Mouse (Mus musculus) embryonic facial prominence, embryonic 12.5 days (tissue): ENCODE measurements around the gene Fam89a. TPM values are rescaled to one million over a fixed set of nuclear protein-coding genes. Genes with fewer than 3 reads are reported as not detected.
A peak's percentile ranks its signal among the peaks of the same experiment; 100 is the strongest.

ENCODE experiments used
- ATAC-seq: fragments of 200-750 bp; cut with Nextera tagmentation; 2 replicates; pipeline ENCODE4 v1.8.0; 2017; ENCODE audit not compliant: insufficient number of reproducible peaks, insufficient read depth, low FRiP score, low TSS enrichment
- H3K27ac ChIP-seq: fragments of 300-500 bp; sonication (generic); 2 replicates; pipeline ENCODE4 v1.5.1; 2016; ENCODE audit warnings: mild to moderate bottlenecking
- H3K27me3 ChIP-seq: fragments of 300-500 bp; sonication (generic); 2 replicates; pipeline ENCODE4 v1.6.1; 2016; ENCODE audit warnings: mild to moderate bottlenecking, moderate library complexity
- H3K36me3 ChIP-seq: fragments of 300-500 bp; sonication (generic); 2 replicates; pipeline ENCODE4 v1.6.1; 2016; ENCODE audit warnings: mild to moderate bottlenecking
- H3K4me1 ChIP-seq: fragments of 300-500 bp; sonication (generic); 2 replicates; pipeline ENCODE4 v1.6.1; 2016
- H3K4me2 ChIP-seq: fragments of 300-500 bp; sonication (generic); replicated peaks from 2 replicates; pipeline ENCODE4 v1.6.1; 2016; ENCODE audit warnings: mild to moderate bottlenecking, moderate library complexity
- H3K4me3 ChIP-seq: fragments of 300-500 bp; sonication (generic); 2 replicates; pipeline ENCODE4 v1.5.1; 2016; ENCODE audit warnings: mild to moderate bottlenecking
- H3K9ac ChIP-seq: fragments of 300-500 bp; sonication (generic); 2 replicates; pipeline ENCODE4 v1.6.1; 2016; ENCODE audit warnings: mild to moderate bottlenecking, moderate library complexity
- H3K9me3 ChIP-seq: fragments of 300-500 bp; sonication (generic); 2 replicates; pipeline ENCODE4 v1.6.1; 2016; ENCODE audit warnings: mild to moderate bottlenecking, moderate library complexity
- WGBS: fragments of 180-500 bp; shearing (Covaris S2); methylation state at CpG from one replicate; pipeline ENCODE4 v1.1.7; 2016; 5-methylcytosine and 5-hydroxymethylcytosine counted together
- polyA plus RNA-seq: library from polyadenylated mRNA; unstranded; fragments of >200 nt; fragmentation: Nextera tagmentation; extraction: Ambion mirVana; gene quantifications from 2 replicates; pipeline ENCODE4 v1.2.1, GENCODE M21; 2016

Gene Fam89a
- polyA plus RNA-seq, 1 experiment from 2014 or later: 8.0 TPM

DNA sequence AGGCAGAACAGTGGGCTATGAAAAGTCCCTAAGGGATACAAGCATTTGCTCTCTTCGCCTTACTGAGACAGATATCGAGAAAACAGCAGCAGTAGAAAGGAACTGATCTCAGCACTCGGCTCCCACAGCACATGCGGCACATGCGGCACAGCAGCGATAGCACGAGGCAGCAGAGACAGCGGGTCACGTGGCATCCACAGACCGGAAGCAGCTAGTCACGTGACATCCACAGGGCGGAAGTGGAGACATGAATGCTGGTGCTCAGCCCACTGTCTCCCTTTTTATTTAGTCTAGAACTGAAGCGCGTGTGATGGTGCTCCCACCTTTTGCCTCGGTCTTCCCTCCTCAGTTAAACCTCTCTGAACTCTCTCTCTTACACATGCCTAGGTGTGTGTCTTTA lies 31.6 kb upstream of the Fam89a start:
- no peaks in the 10 kb centered on the region for H3K9me3 ChIP-seq
- H3K27ac ChIP-seq: no peak overlapping the region
- no peaks in the 10 kb centered on the region for H3K27me3 ChIP-seq
- WGBS: 85% methylated on average over 15 of the region's 15 CpGs
- no peak overlapping the region for H3K4me2 ChIP-seq
- H3K9ac ChIP-seq: no peak overlapping the region
- ATAC-seq: no peak
- H3K36me3 ChIP-seq: no peaks in the 10 kb centered on the region
- H3K4me1 ChIP-seq: peaks cover 4% of the 10 kb centered on the region; the same call in 1 of the 2 replicates
- H3K4me3 ChIP-seq: no peak overlapping the region

- Histone ChIP-seq H3K4me1 (peaks cover 4% of the 10 kb centered on the region; the same call in 1 of the 2 replicates), H3K27me3 (no peaks in the 10 kb centered on the region), H3K36me3 (no peaks in the 10 kb centered on the region), H3K4me3 (no peak overlapping the region), H3K9me3 (no peaks in the 10 kb centered on the region), H3K9ac (no peak overlapping the region), H3K4me2 (no peak overlapping the region), H3K27ac (no peak overlapping the region)
- WGBS: 76% methylated on average over 3 of the region's 3 CpGs
- ATAC-seq: no peak
These were observed 30.8 kb upstream of the Fam89a start for GRCm38 (mm10) chr8:124782431-124782830.

- Histone ChIP-seq H3K4me3 (no peak overlapping the region), H3K9ac (no peak overlapping the region), H3K9me3 (no peaks in the 10 kb centered on the region), H3K27ac (no peak overlapping the region), H3K27me3 (no peaks in the 10 kb centered on the region), H3K4me2 (no peak overlapping the region), H3K36me3 (no peaks in the 10 kb centered on the region), H3K4me1 (peaks cover 4% of the 10 kb centered on the region; the same call in 1 of the 2 replicates)
- WGBS: 19% methylated on average over 7 of the region's 7 CpGs
- ATAC-seq: no peak
These were observed 28.6 kb upstream of the Fam89a start for GRCm38 (mm10) chr8:124780236-124780635.

- no peak overlapping the region for H3K4me3 ChIP-seq
- H3K4me2 ChIP-seq: peak overlapping the region; percentile 37
- peaks cover 4% of the 10 kb centered on the region; the same call in 1 of the 2 replicates for H3K4me1 ChIP-seq
- no peaks in the 10 kb centered on the region for H3K36me3 ChIP-seq
- H3K9me3 ChIP-seq: no peaks in the 10 kb centered on the region
- no peak overlapping the region for H3K27ac ChIP-seq
- ATAC-seq: no peak
- 10% methylated on average over 16 of the region's 16 CpGs for WGBS
- no peak overlapping the region for H3K9ac ChIP-seq
- H3K27me3 ChIP-seq: no peaks in the 10 kb centered on the region
These were observed 24.1 kb upstream of the Fam89a start for GRCm38 (mm10) chr8:124775695-124776094.

DNA sequence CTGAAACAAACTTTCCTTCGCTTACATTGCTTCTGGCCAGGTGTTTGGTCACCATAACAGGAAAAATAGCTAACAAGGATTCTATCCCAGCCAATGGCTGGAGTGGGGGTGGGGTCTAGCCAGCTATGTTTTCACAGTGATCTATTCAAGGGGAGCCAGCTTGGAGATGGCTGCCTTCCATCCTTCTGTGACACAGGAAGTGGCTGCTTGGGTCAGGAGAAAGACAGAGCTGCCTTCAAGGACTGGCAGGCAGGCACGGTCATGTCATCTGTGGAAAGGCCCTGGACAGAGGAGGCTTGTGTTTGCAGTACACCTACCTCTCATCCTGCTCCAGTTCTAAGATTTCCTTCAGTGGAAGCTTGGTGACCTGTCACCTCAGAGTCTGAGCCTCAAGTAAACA lies 20.8 kb upstream of the Fam89a start:
- Histone ChIP-seq H3K27ac (no peak overlapping the region), H3K36me3 (no peaks in the 10 kb centered on the region), H3K9me3 (no peaks in the 10 kb centered on the region), H3K27me3 (no peaks in the 10 kb centered on the region), H3K9ac (no peak overlapping the region), H3K4me1 (no peaks in the 10 kb centered on the region), H3K4me3 (no peak overlapping the region), H3K4me2 (no peak overlapping the region)
- WGBS: 53% methylated on average over 2 of the region's 2 CpGs
- ATAC-seq: no peak

- no peaks in the 10 kb centered on the region for H3K36me3 ChIP-seq
- H3K4me3 ChIP-seq: no peak overlapping the region
- ATAC-seq: no peak
- H3K9ac ChIP-seq: no peak overlapping the region
- no peaks in the 10 kb centered on the region for H3K27me3 ChIP-seq
- H3K9me3 ChIP-seq: no peaks in the 10 kb centered on the region
- no peak overlapping the region for H3K4me2 ChIP-seq
- no peaks in the 10 kb centered on the region for H3K4me1 ChIP-seq
- WGBS: 56% methylated on average over 7 of the region's 7 CpGs
- no peak overlapping the region for H3K27ac ChIP-seq
These were observed 11.4 kb upstream of the Fam89a start for GRCm38 (mm10) chr8:124763061-124763460.

GRCm38 (mm10) chr8:124758544-124758943 lies 6.9 kb upstream of the Fam89a start:
- no peak overlapping the region for H3K4me2 ChIP-seq
- H3K27ac ChIP-seq: no peak overlapping the region
- peaks cover 8% of the 10 kb centered on the region for H3K27me3 ChIP-seq
- H3K4me1 ChIP-seq: no peaks in the 10 kb centered on the region
- no peak overlapping the region for H3K9ac ChIP-seq
- no peak overlapping the region for H3K4me3 ChIP-seq
- WGBS: 39% methylated on average over 3 of the region's 3 CpGs
- no peak for ATAC-seq
- no peaks in the 10 kb centered on the region for H3K9me3 ChIP-seq
- no peaks in the 10 kb centered on the region for H3K36me3 ChIP-seq

- Histone ChIP-seq H3K36me3 (no peaks in the 10 kb centered on the region), H3K4me1 (peaks cover 7% of the 10 kb centered on the region; the same call in 1 of the 2 replicates), H3K27me3 (peaks cover 25% of the 10 kb centered on the region), H3K9ac (no peak overlapping the region), H3K9me3 (no peaks in the 10 kb centered on the region), H3K4me2 (no peak overlapping the region), H3K4me3 (no peak overlapping the region), H3K27ac (no peak overlapping the region)
- ATAC-seq: no peak
- 51% methylated on average over 5 of the region's 5 CpGs for WGBS
These were observed 5.0 kb upstream of the Fam89a start for GRCm38 (mm10) chr8:124756601-124757000.

DNA sequence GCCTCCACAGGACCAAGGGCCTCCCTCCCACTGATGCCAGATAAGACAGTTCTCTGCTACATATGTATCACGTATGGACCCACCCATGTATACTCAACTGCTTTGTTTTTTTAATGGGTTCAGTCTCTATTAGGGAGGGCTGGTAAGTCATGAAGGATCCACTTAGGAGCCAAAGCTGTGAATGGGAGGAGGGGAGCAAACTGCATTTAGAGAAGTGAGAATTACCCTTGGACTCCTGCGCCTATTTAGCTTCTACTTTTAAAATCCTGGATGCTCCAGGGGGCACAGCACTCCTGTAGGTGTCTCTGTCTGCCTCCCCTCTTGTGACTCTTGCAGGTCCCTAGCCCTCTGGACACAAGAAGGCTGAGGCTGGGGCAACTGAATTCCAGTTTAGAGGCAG lies 4.5 kb upstream of the Fam89a start:
- Histone ChIP-seq H3K4me2 (no peak overlapping the region), H3K4me1 (peaks cover 11% of the 10 kb centered on the region; the same call in 1 of the 2 replicates), H3K27me3 (peaks cover 29% of the 10 kb centered on the region), H3K9me3 (no peaks in the 10 kb centered on the region), H3K36me3 (no peaks in the 10 kb centered on the region), H3K27ac (no peak overlapping the region), H3K4me3 (no peak overlapping the region), H3K9ac (no peak overlapping the region)
- 59% methylated on average over 2 of the region's 2 CpGs for WGBS
- ATAC-seq: no peak

- H3K27me3 ChIP-seq: peaks cover 36% of the 10 kb centered on the region
- WGBS: 77% methylated on average over 8 of the region's 8 CpGs
- H3K27ac ChIP-seq: no peak overlapping the region
- peaks cover 17% of the 10 kb centered on the region; the same call in 1 of the 2 replicates for H3K4me1 ChIP-seq
- no peaks in the 10 kb centered on the region for H3K9me3 ChIP-seq
- no peak overlapping the region for H3K4me3 ChIP-seq
- no peak overlapping the region for H3K4me2 ChIP-seq
- no peak for ATAC-seq
- no peaks in the 10 kb centered on the region for H3K36me3 ChIP-seq
- H3K9ac ChIP-seq: no peak overlapping the region
These were observed 3.8 kb upstream of the Fam89a start for GRCm38 (mm10) chr8:124755481-124755880.

- ATAC-seq: no peak
- Histone ChIP-seq H3K9ac (no peak overlapping the region), H3K9me3 (no peaks in the 10 kb centered on the region), H3K4me2 (no peak overlapping the region), H3K27ac (no peak overlapping the region), H3K27me3 (peaks cover 43% of the 10 kb centered on the region), H3K36me3 (no peaks in the 10 kb centered on the region), H3K4me3 (no peak overlapping the region), H3K4me1 (peaks cover 17% of the 10 kb centered on the region; the same call in 1 of the 2 replicates)
- 37% methylated on average over 4 of the region's 4 CpGs for WGBS
These were observed 3.2 kb upstream of the Fam89a start for GRCm38 (mm10) chr8:124754792-124755190.

- Histone ChIP-seq H3K4me1 (peaks cover 17% of the 10 kb centered on the region; the same call in 1 of the 2 replicates), H3K27me3 (peaks cover 43% of the 10 kb centered on the region), H3K9me3 (no peaks in the 10 kb centered on the region), H3K4me2 (no peak overlapping the region), H3K27ac (no peak overlapping the region), H3K4me3 (no peak overlapping the region), H3K9ac (no peak overlapping the region), H3K36me3 (no peaks in the 10 kb centered on the region)
- no peak for ATAC-seq
- WGBS: 17% methylated on average over 11 of the region's 11 CpGs
These were observed 2.6 kb upstream of the Fam89a start for GRCm38 (mm10) chr8:124754101-124754791.
